Mouse (Mus musculus): ENCODE data around the gene Slc25a33.

DNA sequence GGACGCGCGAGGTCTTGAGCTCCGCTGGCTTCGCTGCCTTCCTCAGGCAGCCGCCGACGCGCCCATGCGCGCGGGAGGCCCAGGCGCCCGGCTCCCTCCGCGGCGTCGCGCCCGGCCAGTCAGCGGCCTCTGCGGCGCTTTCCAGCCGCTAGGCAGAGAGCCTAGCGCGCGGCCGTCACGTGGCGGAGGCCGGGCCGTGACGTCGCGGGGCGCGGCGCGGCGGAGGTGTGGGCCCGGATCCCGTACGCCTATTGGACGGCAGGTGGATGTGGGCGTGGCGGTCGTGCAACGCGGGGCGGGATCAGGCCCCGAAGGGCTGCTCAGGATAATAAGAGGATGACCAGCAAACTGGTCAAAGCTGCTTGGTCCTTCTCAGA, at the start of gene Slc25a33:
- TF ChIP-seq CTCF (IDR thresholded peaks at IDR 0.05; ENCODE audit: low read depth, low read length) (no peak), POLR2A (IDR thresholded peaks at IDR 0.05; ENCODE audit: extremely low read depth, insufficient read depth, low read length) (peak; percentile 95)
